Mouse (Mus musculus): ENCODE data around the gene Ctbp2.

Gene Ctbp2

DNA sequence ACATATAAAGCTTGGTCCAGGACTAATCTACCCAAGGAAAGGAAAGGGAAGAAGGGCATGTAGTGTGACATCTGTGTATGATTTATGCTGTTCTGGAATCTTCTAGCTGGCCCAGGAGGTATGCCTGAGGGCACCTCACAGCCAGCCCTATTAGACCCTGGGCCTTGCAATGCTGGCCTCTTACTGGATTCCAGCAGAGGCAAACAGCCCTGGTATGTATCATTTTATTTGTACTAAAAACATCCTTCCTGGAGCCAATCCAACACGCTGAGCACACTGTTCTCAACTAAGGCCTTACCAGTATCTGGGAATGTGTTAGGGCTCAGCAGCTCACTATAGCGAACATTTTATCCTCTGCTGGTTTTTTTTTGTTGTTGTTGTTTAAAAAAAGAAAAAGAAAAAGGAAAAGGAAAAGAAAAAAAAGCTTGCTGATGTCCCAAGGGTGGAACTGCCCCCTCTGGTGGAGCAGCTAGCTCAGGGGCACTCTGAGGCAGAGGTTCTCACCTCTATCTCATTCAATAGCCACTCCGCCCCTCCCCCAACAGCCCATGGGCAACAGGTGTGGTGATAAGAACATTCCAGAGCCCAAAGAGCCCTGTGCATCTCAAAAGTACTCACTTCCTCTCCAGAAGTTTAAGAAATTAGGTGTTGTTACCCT, 83.3 kb downstream of the Ctbp2 start:
- peak; percentile 74 for DNase-seq (ENCODE audit: low spot score)

DNA sequence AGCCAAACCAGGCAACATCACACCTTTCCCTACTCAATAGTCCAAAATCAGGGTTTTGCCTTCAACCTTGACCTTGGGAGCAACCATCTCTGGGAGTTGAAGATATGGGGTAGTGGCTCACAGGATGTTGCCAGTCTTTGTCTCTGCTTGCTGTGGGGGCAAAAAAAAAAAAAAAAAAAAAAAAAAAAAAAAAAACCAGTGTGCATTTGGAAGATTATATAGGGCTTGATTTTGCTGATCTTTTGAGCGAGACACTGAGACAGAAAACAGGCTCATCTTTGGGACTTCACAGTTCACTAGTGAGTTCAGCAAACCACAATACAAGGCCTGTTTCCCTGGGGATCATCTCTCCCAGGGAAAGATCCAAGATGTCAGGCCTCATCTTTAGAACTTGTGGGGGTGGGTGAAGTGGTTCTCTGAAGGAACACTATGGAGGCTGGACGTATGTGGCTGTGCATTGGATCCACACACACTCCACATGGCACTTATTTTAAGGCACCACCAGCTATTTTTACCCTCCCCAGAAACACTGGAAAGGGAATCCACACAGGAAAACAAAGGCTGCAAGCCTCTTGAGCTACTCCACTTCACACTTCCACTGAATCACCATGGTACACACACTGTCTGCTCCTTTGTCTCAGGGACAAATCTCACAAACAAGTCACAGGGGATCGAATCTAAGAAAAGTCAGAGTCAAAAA, 84.4 kb downstream of the Ctbp2 start:
- no peak for DNase-seq (ENCODE audit: low spot score)

- peak; percentile 71 for DNase-seq (ENCODE audit: low spot score)
Observed at GRCm38 (mm10) chr7:133037618-133038017, 86.5 kb downstream of the Ctbp2 start.

DNA sequence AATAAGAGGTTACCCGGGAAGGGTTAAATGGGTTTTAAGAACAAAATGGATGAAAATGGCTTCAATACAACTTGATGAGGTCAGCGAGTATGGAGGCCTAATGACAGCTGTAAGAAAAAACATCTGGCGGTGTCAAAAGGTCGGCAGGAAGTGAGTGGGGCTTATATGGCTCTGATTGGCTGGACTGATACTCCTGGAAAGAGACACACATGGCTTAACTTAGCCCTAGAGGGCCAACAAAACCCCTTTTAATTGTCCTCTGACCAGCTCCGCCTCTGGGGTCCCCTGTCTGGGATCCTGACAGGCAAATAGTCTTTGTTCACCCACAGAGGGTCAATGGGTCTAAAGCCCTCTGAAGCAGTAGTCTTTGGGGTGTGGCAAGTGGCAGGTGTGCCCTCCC, 86.9 kb downstream of the Ctbp2 start:
- no peak for DNase-seq (ENCODE audit: low spot score)

- DNase-seq (ENCODE audit: low spot score): no peak
Observed at GRCm38 (mm10) chr7:133035901-133036300, 88.3 kb downstream of the Ctbp2 start.

DNA sequence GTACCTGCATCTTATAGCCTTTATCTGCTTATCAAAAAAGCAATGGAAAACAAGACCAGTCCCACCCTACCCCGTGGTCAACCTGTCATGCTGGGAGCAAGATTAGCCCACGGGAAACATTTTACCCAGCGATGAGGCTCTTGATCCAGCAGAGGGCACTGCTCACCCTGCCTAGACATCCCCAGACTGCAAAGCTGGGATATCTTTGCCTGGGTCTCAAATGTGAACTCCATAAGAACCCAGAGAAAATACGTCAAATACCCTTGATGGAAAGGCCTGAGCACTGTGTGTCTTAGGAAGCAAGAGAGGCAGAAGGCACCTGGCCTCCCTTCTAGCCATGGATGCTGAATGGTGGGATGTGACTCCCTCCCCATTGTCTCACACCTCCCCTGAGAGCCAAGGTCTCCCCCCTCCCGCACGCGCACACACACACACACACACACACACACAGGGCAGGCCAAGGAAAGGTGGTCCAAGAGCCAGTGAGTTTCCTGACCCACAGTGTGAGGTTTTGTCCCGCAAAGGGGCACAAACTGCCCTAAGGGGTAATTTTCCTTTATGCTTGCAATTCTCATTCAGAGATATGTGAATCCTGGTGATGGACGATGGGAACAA, 91.5 kb downstream of the Ctbp2 start:
- DNase-seq (ENCODE audit: low spot score): peak; percentile 62

DNA sequence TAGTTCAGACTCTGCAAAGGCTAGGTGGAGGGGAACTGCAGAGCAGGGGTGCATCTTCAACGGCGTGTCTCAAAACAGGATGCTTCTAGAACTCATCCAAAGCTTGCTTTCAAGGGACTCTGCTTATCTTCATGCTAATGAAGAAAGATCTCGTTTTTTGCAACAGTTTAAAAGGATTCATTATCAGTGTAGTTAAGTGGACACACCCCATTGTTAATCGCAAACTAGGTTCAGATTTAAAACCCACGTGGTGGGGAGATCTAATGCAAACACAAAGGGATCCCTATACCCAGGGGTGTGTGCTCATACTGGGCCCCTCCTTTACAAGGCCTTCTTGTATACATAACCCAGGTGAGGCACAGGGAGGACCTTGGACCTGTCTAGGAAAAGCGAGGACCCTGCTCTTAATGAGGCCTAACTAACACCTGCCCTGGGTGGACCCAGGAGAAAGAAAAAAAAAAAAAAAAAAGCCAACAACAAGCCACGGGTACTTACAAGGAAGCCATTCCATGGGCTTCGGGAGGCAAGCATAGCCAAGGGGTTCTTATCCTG, 94.6 kb downstream of the Ctbp2 start:
- no peak for DNase-seq (ENCODE audit: low spot score)

DNA sequence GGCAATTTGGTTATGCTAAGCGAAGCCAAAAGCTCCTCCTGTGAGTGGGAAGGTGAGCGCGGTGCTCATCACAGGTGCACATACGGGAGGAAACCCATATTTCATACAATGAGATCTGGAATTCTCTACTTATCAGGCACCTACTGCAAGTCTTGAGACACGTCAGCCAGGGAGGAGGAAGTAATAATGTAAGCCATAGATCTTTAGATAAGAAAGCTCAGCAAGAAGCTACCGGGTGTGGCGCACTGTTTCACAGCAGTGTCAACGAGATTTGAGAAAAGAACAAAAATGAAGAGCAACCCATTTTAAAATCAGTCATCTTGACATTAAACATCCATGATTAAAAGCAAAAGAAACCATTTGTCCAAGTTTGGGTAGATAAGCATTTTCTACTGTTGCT, 95.2 kb downstream of the Ctbp2 start:
- no peak for DNase-seq (ENCODE audit: low spot score)

- DNase-seq (ENCODE audit: low spot score): no peak
Observed at GRCm38 (mm10) chr7:133027930-133028329, 96.2 kb downstream of the Ctbp2 start.

DNA sequence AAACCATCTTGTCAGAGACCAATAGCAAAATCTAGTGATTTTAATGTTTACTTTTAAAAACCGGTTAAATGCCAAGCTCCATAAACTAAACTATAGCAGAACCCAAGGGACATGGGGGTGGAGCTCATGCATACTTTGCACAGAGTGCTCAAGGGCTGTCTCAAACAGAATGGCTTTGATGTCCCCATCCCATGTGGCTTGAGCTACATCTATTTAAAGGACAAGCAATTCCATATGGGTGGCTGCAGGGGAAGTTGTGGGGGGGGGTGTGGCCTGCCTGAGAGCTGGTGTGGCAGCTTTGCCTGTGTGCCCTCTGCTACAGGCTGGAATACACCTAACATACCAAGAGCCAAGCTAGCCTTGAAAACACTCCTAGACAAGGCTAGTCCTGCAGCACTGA, 99.5 kb downstream of the Ctbp2 start:
- no peak for DNase-seq (ENCODE audit: low spot score)

GRCm38 (mm10) chr7:133019481-133020020, 104.6 kb downstream of the Ctbp2 start:
- peak; percentile 67 for DNase-seq (ENCODE audit: low spot score)

DNA sequence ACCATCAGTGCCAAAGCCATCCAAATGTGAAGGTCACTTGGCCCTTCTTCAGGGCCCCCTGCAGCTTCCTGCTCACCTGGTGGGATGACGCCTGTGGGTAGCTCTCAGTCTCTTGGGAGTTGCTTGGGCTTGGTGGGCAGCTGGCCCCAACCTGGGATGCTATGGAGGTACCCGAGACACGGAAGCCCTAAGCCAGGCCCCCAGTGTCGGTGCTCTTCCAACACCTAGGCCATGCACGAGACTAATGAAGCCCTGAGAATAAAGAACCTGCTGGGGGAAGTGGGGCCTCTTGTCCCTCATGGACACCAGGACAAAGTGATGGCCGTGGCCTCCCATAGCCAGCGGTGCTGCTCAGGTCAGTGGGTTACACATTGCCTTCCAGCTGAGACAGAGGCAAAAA, 105.2 kb downstream of the Ctbp2 start:
- no peak for DNase-seq (ENCODE audit: low spot score)

DNA sequence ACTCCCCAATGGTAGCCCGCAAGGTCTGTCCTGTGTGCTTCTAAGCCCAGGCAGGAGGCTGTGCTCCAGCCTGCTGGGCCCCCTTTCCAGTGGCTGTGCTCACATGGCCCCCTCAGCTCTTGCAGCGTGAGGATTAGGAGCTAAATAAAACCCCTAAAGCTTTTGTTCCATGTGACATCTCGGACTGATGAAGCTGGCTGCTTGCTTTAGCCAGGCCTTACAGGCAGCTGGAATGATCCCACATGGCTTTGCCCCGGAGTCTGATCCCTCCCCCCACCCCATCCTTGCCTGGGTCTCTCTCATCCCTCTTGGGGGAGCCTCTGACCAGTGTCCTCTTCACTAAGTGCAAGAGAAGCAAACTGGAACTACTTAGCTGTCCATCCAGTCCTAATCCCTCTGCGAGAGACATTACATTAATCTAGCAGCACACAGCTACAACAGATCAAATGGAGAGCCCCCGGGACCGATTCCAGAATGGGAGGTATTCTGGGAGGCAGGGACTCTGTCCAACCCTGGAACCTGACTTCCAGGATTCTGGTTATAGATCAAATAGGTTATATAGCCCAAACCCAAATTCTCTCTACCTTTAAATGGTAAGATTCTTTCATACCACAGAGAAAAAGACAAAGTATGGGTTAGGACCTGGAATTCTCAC, 108.6 kb downstream of the Ctbp2 start:
- DNase-seq (ENCODE audit: low spot score): no peak

- DNase-seq (ENCODE audit: low spot score): no peak
Observed at GRCm38 (mm10) chr7:133014631-133015030, 109.5 kb downstream of the Ctbp2 start.

DNA sequence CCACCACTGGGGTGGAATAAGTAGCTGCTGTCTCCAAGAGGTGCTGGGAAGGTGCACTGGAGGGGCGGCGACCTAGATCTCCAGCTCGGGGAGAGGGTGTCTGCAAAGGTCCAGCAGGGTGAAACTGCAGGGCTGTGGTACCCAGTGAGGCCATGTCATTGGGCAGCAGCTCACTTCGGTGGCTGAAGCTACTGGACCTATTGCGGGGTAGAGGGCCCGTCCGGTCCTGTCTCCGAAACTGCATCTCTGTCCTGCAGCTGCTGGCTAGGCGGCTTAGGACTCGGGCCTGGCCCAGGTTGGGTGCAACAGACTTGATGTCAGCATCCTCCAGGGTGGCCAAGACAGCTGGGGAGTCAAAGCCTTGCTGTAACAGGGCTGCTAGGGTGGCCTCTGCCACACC, 110.2 kb downstream of the Ctbp2 start:
- no peak for DNase-seq (ENCODE audit: low spot score)

DNA sequence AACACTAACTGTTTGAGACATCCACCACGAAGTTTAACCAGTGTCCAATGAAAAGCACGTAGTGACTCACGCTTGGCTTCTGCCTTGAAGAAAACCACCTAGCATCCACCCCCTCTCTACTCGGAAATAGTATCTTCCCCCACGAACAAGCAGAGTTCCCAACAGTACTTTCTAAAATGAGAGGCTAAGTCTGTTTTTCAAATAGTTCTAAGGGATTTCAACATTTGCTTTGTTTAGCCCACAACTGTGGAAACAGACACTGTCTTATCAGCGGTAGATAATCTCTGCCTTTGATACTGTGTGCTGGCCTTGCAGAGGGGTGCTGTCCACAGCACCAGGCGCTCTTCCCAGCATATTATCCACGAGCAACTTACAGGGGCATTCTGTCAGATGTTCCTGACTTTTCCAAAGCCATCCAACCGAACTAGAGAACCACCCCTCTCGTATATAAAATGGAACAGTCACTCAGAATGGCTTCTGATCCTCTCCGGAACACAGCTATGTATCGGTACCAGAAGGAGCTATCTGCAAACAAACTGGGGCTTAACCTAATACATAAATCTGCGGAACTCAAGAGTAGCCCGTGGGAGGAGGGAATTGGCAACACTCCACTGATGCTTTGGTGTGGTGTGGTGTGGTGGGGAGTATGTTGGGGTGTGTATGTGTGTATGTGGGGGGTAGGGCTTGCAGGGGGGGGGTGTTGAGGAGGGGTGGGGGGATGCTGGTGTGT, 111.4 kb downstream of the Ctbp2 start:
- no peak for DNase-seq (ENCODE audit: low spot score)

DNA sequence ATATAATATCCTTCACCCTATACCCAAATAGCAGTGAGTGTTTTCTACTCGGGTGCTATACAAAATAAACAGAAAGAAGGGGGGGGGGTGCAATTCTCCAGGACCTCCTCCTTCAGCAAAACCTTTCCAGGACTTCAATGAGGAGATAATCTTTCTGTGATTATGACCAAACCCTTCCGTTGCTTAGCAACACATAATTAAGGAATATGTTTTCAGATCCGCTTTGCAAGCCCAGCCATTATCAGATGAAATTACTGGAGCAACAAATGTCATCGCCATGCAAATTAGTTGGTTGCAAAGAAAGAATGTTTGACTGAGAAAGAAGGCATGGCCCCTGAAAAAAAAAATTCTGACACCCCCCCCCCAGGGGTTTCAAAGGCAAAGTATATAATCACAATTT, 112.5 kb downstream of the Ctbp2 start:
- DNase-seq (ENCODE audit: low spot score): no peak

DNA sequence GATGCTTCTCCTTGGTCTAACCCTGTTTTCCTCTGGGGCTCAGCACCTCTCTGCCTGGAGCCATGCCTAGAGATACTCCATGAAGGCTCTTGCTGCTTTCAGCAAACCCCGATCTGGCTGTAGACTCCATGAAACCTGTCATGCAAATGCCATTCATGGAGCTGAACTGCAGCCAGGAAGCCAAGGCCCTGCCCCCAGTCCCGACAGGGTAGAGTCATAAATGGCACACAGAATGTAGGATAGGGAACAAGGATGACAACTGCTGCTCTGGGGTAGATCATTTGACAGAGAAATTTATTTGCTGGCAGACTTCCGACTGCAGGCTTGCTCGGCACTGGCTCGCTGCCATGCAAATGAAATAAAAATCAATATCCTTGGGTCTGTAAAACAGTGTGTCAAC, 113.0 kb downstream of the Ctbp2 start:
- DNase-seq (ENCODE audit: low spot score): no peak

DNA sequence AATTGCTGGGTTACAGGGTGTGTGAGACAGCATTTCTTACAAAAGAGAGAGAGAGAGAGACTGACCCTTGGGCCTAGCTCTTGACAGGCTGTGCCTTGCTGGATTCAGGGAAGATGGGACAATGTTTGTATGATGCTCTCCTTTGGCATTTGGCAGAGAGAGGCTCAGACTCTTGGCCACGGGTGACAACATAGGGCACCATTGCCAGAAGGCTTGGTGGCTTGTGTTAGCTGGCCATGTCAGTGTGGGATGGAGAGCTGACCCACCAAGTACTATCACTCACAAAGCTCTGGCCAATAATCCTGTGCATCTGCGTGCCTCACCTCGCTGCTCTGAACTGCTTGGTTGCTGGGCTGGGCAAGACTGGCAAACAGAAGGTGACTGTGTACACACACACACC, 113.7 kb downstream of the Ctbp2 start:
- no peak for DNase-seq (ENCODE audit: low spot score)

DNA sequence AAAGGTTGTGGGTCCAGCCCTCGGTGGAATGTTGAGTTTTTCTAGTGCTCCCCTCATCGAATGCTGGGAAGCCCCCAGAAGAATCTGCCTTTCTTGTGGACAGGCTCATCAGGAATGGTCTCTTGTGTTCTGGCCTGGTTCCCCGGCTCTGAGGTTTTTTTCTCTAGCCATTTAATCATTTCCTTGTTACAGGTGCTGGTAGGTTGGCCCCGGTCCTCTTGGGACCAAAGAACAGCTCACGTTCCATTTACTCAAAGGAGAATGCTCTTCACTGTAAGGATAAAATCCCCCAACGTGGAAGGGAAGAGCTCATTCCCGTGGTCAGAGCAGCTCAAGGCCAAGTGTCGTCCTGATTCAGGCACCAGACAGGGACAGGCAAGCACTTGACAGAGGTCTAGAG, 114.5 kb downstream of the Ctbp2 start:
- DNase-seq (ENCODE audit: low spot score): no peak

- DNase-seq (ENCODE audit: low spot score): no peak
Observed at GRCm38 (mm10) chr7:133008663-133009062, 115.5 kb downstream of the Ctbp2 start.

DNA sequence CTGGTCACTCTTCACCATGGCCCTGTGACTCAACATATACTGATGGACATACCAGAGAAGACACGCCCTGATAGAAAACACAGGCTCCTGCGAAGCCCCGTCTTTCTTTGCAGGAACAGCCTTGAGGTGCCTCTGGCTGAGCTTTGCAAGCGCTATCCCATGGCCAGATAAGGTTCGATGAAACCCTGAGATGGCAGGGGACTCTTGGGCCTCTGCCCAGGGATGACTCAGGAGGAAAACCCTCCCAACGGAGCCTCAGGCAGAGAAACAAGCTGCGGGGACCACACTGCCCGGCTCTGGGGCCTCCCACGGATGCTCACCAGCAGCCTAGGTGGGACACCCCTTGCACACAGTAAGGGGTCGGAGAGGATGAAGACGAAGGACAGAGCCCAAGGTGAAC, 116.8 kb downstream of the Ctbp2 start:
- no peak for DNase-seq (ENCODE audit: low spot score)

Data from lung, postnatal 25 days (tissue).